Mouse (Mus musculus) left cerebral cortex, adult 2 months (tissue): ENCODE measurements at regions not wholly inside any gene's neighbourhood (a gene's known extent, or its start where the extent isn't known, plus 50 kb on each side); places are given as distances from the start of the nearest gene placed in this dataset.

Experiments
- DNase-seq, 2 experiments: peaks; one replicate each; pipeline ENCODE4 v3.0.0; 2021 to 2022; ENCODE audit warnings: low spot score in 2 of 2, mixed read lengths in 1 of 2; ENCODE audit errors: extremely low spot score in 1 of 2
- H3K27ac ChIP-seq: fragments of 200-600 bp; 2 replicates; pipeline ENCODE4 v1.8.1; 2022
- H3K4me3 ChIP-seq: fragments of 200-600 bp; 2 replicates; pipeline ENCODE4 v1.8.1; 2022
- CTCF ChIP-seq: fragments of 200-600 bp; IDR thresholded peaks from 2 replicates; pipeline ENCODE4 v1.8.1; 2022; ENCODE audit warnings: antibody characterized with exemption, mild to moderate bottlenecking, moderate library complexity
- intact Hi-C: fragments of 180-260 bp; cut with DNase I; formaldehyde crosslinking; loops from one replicate; pipeline ENCODE4 v1.15.1; 2025

DNA sequence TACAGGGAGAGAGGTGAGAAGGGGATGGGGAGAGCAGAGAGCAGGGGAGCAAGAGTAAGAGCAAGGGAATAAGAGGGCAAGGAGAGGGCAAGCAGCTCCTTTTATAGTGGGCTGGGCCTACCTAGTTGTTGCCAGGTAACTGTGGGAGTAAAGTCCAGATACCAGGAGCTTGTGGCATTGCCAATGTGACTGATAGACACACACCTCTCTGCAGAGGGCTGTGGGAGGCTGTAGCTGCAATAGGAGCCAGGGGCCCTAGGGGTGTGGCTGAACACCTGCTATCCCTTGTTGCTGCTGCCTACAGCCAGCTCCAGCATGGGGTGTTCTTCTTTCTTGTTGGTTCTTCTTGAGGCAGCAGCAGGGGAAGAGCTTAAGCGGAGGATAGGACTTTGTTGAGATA, 266.8 kb upstream of the Defb41 start:
- no peak for TF ChIP-seq CTCF
- H3K4me3 ChIP-seq = no peak overlapping the region
- intact Hi-C loops = no loop called here
- H3K27ac ChIP-seq = no peak overlapping the region
- DNase-seq = no peak

DNA sequence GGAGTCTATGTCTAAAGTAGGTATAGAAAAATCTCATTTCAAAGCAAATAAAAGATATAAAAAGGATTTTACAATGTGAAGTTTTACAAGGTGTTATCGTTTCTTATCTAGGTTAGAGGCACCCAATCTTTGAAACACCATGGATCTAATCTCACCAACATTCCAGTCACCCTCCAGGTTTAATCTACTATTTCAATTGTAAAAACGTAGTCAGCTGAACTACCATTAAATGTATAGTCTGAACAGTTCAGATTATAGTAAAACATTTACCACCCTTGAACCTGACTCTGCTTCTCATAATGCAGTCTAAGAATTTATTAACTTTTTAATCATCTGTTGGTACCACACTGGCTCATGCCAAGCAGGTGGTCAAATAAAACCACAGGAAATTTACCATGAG, 259.5 kb upstream of the Defb41 start:
- intact Hi-C loops = no loop called here
- no peak for DNase-seq
- TF ChIP-seq CTCF = no peak
- no peak overlapping the region for H3K4me3 ChIP-seq
- H3K27ac ChIP-seq = no peak overlapping the region

DNA sequence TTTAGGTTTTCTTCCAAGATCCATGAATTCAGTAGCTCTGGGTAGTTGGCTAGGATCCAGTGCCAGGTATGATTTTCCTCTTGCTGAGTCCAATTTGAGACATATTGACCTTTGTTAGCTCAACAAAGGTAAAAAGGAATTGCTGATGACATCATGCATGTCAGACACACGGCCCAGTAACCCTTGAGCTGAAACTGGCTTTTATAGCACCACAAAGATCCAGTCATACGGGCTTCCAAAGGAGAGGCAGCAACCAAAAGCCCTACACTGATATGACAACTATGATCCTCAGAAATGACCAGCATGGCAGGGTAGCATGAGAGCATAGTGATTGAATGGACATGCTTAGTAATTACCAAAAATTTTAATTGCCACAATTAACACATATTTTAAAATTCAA, 258.0 kb upstream of the Defb41 start:
- no peak overlapping the region for H3K4me3 ChIP-seq
- intact Hi-C loops = no loop called here

DNA sequence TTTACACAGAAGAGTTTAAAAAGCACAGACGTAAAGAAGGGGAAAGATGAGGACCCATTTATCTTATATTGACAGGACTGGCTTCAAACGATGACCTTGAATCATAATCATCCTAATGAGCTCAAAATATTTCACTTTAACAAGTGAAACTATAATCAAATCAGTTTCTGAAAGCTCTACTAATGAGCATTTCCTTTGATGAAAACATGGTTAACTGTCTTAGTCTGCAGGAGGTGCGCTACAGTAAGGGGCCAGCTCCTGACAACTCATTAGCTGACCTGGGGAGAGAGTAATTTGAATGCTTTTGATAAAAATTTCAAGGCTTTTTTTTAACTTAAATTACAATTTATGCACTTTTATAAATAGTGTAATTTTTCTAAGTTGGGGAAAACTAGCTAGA, 247.8 kb upstream of the Defb41 start:
- TF ChIP-seq CTCF = no peak
- Histone ChIP-seq H3K4me3 (no peak overlapping the region), H3K27ac (no peak overlapping the region)
- DNase-seq = no peak
- intact Hi-C loops = no loop called here

More for the DNA sequence above, 258.0 kb upstream of the Defb41 start:
- DNase-seq = no peak
- TF ChIP-seq CTCF = no peak
- no peak overlapping the region for H3K27ac ChIP-seq

DNA sequence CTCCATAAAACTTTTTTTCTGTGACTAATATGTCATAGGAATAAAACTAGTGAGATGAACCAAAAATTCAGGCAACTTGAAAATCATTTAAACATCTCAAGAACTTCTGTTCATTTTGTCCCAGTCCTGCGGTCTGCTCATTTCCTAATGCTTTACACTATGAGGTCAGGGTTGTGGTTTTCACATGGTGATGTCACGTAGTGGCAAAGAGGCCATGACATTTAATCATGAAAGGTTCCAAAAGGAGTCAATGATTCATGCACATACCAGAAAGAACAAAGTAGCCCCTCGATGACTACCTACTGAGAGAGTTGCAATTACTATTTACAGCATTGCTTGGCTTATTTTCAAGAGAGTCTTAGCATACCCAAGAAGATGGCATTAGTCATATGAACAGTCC, 233.6 kb upstream of the Defb41 start:
- DNase-seq = no peak
- intact Hi-C loops = no loop called here

DNA sequence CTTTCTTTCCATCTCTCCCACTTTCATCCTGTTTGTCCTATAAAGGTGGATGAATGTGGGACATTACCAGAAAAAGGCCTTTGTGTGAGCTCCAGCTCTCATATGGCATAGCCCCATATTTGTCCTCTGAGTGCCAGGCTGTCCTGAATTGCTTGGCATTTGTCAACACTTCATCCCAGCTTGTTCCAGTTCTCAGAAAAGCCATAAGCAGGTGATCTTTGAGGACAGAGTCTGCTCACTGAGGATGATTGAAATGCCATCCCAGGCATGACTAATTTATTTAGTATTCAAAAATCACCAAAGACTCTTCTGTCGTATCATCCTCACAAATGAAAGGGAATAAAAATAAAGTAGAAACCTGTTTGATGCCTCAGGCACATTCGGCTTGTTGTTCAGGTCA, 203.6 kb upstream of the Defb41 start:
- H3K27ac ChIP-seq = no peak overlapping the region
- no peak for TF ChIP-seq CTCF
- H3K4me3 ChIP-seq = no peak overlapping the region
- intact Hi-C loops = no loop called here
- DNase-seq = no peak

More for the DNA sequence above, 233.6 kb upstream of the Defb41 start:
- H3K27ac ChIP-seq = no peak overlapping the region
- TF ChIP-seq CTCF = no peak
- no peak overlapping the region for H3K4me3 ChIP-seq

DNA sequence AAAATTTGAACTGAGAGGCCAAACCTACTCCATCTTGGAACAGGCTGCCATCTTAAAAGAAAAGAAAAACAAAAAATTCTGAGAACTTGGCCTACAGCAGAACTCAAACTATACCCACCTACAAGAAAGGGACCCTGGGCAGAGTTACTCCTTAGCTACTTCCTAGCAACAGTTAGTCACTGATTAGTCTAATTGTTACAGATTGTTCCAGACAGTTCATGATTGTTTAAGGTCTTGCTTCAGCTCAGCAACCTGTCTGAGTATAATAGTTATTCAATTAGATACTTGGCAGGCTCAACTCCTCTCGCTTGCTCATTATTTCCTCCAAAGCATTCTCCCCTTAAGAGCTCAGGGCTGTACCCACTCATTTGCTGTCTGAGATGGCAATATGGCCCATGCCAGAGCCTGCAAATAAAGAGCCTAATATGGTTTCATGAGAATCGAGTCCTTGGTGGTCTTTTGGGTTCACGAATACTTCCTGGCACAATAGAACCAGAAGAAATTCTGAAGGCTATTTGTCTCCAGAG, 200.4 kb upstream of the Defb41 start:
- Histone ChIP-seq H3K27ac (no peak overlapping the region), H3K4me3 (no peak overlapping the region)
- TF ChIP-seq CTCF = no peak
- DNase-seq = no peak
- intact Hi-C loops = no loop called here

DNA sequence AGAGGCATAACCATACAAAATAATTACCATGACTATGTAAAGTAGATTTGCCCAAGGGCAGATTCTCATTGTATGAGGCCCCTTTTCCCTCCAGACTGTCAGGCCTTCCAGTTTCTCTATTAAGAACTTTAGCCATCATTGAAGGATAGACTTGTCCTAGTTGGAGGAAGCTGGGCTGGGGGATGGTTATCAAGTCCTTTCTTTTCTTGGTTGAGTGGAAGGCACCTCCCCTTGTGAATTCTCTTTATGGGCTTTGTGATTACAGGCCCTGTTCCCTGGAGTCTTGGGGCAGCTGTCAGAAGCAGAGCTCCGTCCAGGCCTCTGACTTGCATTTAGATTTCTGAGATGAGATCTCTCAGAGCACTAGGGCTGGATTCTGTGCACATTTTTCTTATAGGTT, 198.3 kb upstream of the Defb41 start:
- no peak overlapping the region for H3K4me3 ChIP-seq
- no peak for DNase-seq

DNA sequence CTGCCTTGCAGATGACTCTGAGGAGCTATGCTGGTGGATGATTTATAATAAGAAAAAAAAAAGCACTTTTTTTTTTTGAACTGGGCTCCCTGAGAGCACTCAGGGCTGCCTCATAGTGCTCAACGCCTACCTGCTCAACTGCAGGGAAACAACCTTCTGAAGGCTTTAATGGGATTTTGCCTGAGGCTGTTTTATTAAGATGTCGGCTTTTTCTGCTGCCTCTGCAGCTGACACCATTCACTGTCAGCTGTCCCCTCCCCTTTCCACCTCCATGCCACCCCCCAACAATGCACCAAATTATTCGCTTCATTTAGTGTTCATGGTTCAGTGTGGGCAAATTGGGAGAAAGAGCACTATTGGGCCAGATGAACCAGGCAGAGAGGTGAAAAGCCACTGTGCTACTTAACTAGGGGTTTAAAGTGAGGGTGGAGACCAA, 151.4 kb upstream of the Defb41 start:
- DNase-seq = no peak
- Histone ChIP-seq H3K27ac (no peak overlapping the region), H3K4me3 (no peak overlapping the region)
- TF ChIP-seq CTCF = no peak
- intact Hi-C loops = no loop called here

More for the DNA sequence above, 198.3 kb upstream of the Defb41 start:
- TF ChIP-seq CTCF = no peak
- intact Hi-C loops = no loop called here
- H3K27ac ChIP-seq = no peak overlapping the region

DNA sequence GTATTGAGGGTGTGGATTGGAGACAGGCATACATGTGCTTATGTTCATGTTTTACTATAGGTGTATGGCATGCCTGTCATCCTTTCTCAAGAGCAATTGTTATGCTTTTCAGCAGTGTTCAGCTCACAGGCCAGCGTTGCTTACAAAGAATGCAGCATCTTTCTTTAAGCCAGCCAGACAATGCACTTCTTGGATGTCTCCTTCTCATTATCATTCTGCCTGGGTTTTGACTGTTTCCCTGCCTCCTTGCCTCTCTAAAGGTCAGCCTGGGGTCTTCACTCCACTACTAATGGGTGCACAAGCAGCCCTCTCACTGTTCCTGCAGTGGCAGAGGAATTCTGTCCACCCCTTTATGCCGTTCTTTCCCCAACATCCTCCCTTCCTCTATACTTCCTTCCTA, 150.9 kb upstream of the Defb41 start:
- Histone ChIP-seq H3K4me3 (no peak overlapping the region), H3K27ac (no peak overlapping the region)
- intact Hi-C loops = no loop called here
- TF ChIP-seq CTCF = no peak
- no peak for DNase-seq

DNA sequence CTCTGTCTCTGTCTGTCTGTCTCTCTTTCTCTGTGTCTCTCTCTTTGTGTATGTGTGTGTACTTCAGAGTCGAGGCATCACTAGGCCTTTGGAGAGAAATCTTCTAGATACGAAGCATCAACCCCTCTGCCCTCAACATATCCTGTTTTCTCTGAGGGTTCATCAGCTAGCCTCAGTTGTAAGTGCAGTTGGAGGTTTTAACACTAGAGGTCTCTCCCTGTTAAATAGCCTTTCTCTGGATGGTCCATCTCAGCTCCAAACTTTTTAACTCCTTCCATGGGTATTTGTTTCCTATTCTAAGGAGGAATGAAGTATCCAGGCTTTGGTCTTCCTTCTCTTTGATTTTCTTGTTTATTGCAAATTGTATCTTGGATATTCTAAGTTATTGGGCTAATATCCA, 147.8 kb upstream of the Defb41 start:
- Histone ChIP-seq H3K27ac (no peak overlapping the region), H3K4me3 (no peak overlapping the region)
- peak; percentile 32 for TF ChIP-seq CTCF
- no peak for DNase-seq
- intact Hi-C loops = no loop called here

DNA sequence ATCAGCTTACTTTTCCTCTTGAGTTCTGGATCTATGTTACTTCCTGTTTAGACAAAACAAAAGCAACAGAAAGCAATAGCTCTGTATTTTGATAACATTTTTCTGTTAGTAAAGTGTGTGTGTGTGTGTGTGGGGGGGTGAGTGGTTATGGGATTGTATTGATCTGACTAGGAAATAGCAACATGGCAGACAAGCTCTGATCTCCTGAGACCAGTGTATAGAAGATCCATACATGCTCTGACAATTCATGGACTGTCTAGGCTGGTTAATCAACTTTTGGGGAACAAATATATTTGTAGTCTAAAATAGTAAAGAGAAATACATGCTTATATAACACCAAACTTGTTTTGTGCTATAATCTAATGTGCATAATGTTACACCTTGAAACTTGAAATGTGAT, 124.7 kb upstream of the Defb41 start:
- no peak for DNase-seq
- intact Hi-C loops = no loop called here
- no peak for TF ChIP-seq CTCF
- H3K27ac ChIP-seq = no peak overlapping the region
- no peak overlapping the region for H3K4me3 ChIP-seq

DNA sequence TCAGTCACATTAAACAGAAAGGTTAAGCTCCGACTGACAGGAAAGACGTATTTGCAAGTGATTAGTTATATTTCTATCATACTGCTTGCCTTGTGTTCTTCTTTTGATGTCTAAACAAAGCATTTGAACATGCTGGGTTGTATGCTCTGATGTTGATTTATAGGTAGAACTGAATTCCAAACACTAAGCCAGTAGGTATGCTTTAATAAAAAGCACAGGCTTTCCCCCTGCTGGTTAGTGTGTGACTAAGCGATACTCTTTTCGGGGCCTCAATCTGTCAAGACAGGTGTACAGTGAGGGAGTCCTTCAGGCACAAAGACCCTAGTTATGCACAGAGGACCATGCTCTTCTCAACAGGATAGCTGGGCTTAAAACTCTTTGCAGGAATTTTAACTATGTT, 119.1 kb upstream of the Defb41 start:
- no peak overlapping the region for H3K4me3 ChIP-seq
- no peak for DNase-seq
- H3K27ac ChIP-seq = no peak overlapping the region
- intact Hi-C loops = no loop called here
- TF ChIP-seq CTCF = no peak
